Mouse (Mus musculus) embryonic facial prominence, embryonic 15.5 days (tissue): Measurements from ENCODE around the gene Magea2. TPM values are rescaled to one million over a fixed set of nuclear protein-coding genes. Genes with fewer than 3 reads are reported as not detected.
"Not testable (repeated sequence)": the region's sequence is repeated elsewhere in the genome, so short reads cannot be mapped to it uniquely, and the experiment has no call there.

ENCODE experiments used
- ATAC-seq: fragments of 200-750 bp; cut with Nextera tagmentation; 2 replicates; pipeline ENCODE4 v1.8.0; 2017; ENCODE audit warnings: low read depth, moderate TSS enrichment; ENCODE audit not compliant: insufficient number of reproducible peaks, low FRiP score, low TSS enrichment
- H3K27ac ChIP-seq: fragments of 300-500 bp; sonication (generic); replicated peaks from 2 replicates; pipeline ENCODE4 v1.5.1; 2015; ENCODE audit warnings: mild to moderate bottlenecking, inconsistent platforms
- H3K27me3 ChIP-seq: fragments of 300-500 bp; sonication (generic); 2 replicates; pipeline ENCODE4 v1.6.1; 2015; ENCODE audit warnings: inconsistent platforms
- H3K36me3 ChIP-seq: fragments of 300-500 bp; sonication (generic); 2 replicates; pipeline ENCODE4 v1.6.1; 2015; ENCODE audit warnings: mild to moderate bottlenecking, inconsistent platforms
- H3K4me1 ChIP-seq: fragments of 300-500 bp; sonication (generic); 2 replicates; pipeline ENCODE4 v1.6.1; 2015; ENCODE audit warnings: inconsistent platforms
- H3K4me2 ChIP-seq: fragments of 300-500 bp; sonication (generic); replicated peaks from 2 replicates; pipeline ENCODE4 v1.6.1; 2015; ENCODE audit warnings: mild to moderate bottlenecking, inconsistent platforms
- H3K4me3 ChIP-seq: fragments of 300-500 bp; sonication (generic); replicated peaks from 2 replicates; pipeline ENCODE4 v1.5.1; 2015; ENCODE audit warnings: mild to moderate bottlenecking, inconsistent platforms
- H3K9ac ChIP-seq: fragments of 300-500 bp; sonication (generic); 2 replicates; pipeline ENCODE4 v1.6.1; 2015; ENCODE audit warnings: inconsistent platforms
- H3K9me3 ChIP-seq: fragments of 300-500 bp; sonication (generic); replicated peaks from 2 replicates; pipeline ENCODE4 v1.6.1; 2016; ENCODE audit warnings: inconsistent platforms
- WGBS: fragments of 180-500 bp; shearing (Covaris S2); methylation state at CpG from one replicate; pipeline ENCODE4 v1.1.7; 2015; 5-methylcytosine and 5-hydroxymethylcytosine counted together
- polyA plus RNA-seq: library from polyadenylated mRNA; unstranded; fragments of >200 nt; fragmentation: Nextera tagmentation; extraction: Ambion mirVana; gene quantifications from 2 replicates; pipeline ENCODE4 v1.2.1, GENCODE M21; 2015

The Magea2 gene
- not detected in 2 replicates for polyA plus RNA-seq

DNA sequence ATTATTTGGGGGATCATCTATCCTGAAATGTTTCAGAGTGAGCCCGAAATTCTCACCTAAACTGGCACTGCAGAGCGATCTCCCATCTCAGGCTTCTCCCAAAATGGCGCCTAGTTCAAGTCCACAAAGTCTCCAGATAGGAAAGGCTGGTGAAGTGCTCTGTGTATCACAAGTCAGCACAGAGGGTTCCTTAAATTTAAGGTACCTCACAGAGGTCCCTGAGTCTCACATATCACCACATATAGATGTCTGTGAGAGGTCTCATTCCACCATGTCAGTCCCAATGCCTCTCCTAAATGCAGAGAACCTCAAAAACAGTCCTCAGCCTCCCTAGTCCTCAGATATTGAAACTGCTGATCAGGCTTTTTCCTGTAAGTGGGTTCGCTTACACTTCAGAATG lies at the start of gene Magea2:
Gene Magea2, minus strand, starts transcription at position 101 of the 400 bp plus-strand sequence.
- WGBS, result 65% methylated on average over 4 of the region's 4 CpGs

DNA sequence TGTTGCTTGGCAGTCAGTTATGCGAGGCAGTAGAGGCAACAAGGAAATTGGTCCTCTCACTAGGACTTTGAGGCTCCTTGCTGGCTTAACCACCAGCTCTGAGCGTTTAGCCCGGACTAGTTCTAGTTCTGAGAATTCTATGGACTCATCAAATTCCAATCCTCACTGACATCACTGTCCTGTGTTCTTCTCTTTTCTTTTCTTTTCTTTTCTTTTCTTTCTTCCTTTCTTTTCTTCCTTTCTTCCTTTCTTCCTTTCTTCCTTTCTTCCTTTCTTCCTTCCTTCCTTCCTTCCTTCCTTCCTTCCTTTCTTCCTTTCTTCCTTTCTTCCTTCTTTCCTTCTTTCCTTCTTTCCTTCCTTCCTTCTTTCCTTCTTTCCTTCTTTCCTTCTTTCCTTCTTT lies 34.8 kb upstream of the Magea2 start, which contains the start of gene Cldn34b2:
Gene Cldn34b2, minus strand, starts transcription at position 101 of the 400 bp plus-strand sequence.
- H3K36me3 ChIP-seq, ATAC-seq, H3K9ac ChIP-seq, H3K27me3 ChIP-seq, H3K27ac ChIP-seq, H3K4me3 ChIP-seq, H3K9me3 ChIP-seq, H3K4me1 ChIP-seq, H3K4me2 ChIP-seq: not testable (repeated sequence)
- 73% methylated on average over 3 of the region's 3 CpGs for WGBS

More for the DNA sequence above, at the start of gene Magea2:
- H3K4me1 ChIP-seq, H3K4me3 ChIP-seq, H3K27me3 ChIP-seq, H3K9ac ChIP-seq, H3K9me3 ChIP-seq, ATAC-seq, H3K4me2 ChIP-seq, H3K36me3 ChIP-seq, H3K27ac ChIP-seq: not testable (repeated sequence)

DNA sequence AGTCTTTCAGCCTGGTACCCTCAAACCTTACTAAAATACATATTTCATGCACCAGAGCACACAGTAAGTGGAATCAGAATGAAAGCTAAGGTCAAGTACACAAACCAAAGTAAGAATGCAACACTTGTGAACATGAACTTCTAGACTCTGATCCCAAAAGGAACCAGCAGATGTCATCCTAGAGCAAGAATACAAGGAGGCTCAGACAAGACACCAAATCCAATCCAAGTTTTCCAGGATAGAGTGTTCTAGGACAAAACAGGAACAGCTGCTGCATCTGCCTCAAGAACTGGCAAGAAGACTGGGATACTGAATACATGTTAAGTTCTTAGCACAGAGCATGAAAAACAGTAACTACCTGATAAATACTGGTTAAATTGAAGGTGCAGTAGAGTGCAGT lies 4.6 kb upstream of the Magea2 start:
- no peaks in the 10 kb centered on the region for H3K36me3 ChIP-seq
- no peak overlapping the region for H3K4me2 ChIP-seq
- H3K9me3 ChIP-seq, result no peaks in the 10 kb centered on the region
- ATAC-seq, result no peak
- H3K27ac ChIP-seq, result no peak overlapping the region
- H3K27me3 ChIP-seq, result no peaks in the 10 kb centered on the region
- no peaks in the 10 kb centered on the region for H3K4me1 ChIP-seq
- no peak overlapping the region for H3K9ac ChIP-seq
- H3K4me3 ChIP-seq, result no peak overlapping the region

DNA sequence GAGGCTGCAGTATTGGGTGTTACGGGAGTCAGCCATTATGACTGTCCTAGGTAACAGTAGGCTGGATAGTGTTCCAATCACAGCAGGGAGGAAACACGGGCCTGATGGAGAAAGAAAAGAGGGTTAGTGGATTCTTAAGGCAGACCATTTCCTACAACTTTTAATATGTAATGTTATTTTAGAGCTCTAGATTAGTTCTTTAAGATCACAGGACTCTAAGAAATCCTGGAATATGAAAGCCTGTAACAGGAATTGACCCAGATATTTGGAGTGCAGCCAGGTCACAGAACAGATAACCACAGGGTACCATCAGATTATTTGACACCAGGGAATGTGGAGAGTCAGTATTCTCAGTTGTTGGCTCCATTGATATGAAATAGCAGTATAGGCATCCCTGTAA lies 3.8 kb downstream of the Magea2 start, which contains the start of gene Magea1:
Gene Magea1, minus strand, starts transcription at position 101 of the 400 bp plus-strand sequence.
- H3K36me3 ChIP-seq, H3K27ac ChIP-seq, ATAC-seq, H3K4me1 ChIP-seq, H3K27me3 ChIP-seq, H3K9ac ChIP-seq, H3K4me3 ChIP-seq, H3K9me3 ChIP-seq, H3K4me2 ChIP-seq: not testable (repeated sequence)
- 89% methylated on average over 1 of the region's 2 CpGs for WGBS

DNA sequence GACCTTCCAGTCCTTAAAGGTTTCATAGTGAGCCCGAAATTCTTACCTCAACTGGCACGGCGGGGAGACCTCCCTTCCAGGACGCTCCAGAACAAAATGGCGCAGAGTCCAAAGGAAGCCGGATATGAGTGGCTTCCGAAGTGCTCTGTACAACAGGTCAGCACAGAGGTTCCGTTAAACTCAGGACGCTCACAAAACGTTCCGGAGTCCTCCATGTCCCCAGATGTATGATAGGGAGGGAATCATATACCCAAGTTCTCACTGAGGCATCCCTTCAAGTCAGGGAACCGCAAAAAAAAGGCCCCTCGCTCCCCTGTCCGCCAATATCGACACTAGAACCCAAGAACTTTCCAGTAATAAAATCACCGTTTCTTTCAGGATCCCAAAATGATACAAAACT lies 30.4 kb downstream of the Magea2 start, which contains the start of gene Magea5:
Gene Magea5, minus strand, starts transcription at position 101 of the 400 bp plus-strand sequence.
- 84% methylated on average over 16 of the region's 16 CpGs for WGBS
- not testable (repeated sequence) for H3K4me3 ChIP-seq, H3K9ac ChIP-seq, ATAC-seq, H3K9me3 ChIP-seq, H3K27me3 ChIP-seq, H3K4me1 ChIP-seq, H3K27ac ChIP-seq, H3K36me3 ChIP-seq, H3K4me2 ChIP-seq

DNA sequence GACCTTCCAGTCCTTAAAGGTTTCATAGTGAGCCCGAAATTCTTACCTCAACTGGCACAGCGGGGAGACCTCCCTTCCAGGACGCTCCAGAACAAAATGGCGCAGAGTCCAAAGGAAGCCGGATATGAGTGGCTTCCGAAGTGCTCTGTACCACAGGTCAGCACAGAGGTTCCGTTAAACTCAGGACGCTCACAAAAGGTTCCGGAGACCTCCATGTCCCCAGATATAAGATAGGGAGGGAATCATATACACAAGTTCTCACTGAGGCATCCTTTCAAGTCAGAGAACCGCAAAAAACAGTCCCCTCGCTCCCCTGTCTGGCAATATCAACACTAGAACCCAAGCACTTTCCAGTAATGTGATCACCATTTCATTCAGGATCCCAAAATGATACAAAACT lies 97.7 kb downstream of the Magea2 start, which contains the start of gene Magea8:
Gene Magea8, minus strand, starts transcription at position 101 of the 400 bp plus-strand sequence.
- H3K4me3 ChIP-seq, H3K4me2 ChIP-seq, H3K9ac ChIP-seq, H3K27ac ChIP-seq, H3K27me3 ChIP-seq, H3K36me3 ChIP-seq, ATAC-seq, H3K4me1 ChIP-seq, H3K9me3 ChIP-seq: not testable (repeated sequence)
- 82% methylated on average over 11 of the region's 11 CpGs for WGBS

Other genes starting within 250 kb of the Magea2 start
- not detected in 2 replicates for gene Cldn34b1, start 203.4 kb downstream of the Magea2 start, polyA plus RNA-seq
- gene Magea6, start 157.7 kb downstream of the Magea2 start, polyA plus RNA-seq, result not detected in 2 replicates
- gene Magea3, start 144.2 kb downstream of the Magea2 start, polyA plus RNA-seq, result not detected in 2 replicates
- gene Magea8, start 97.8 kb downstream of the Magea2 start, polyA plus RNA-seq, result not detected in 2 replicates
- not detected in 2 replicates for gene Magea5, start 30.5 kb downstream of the Magea2 start, polyA plus RNA-seq
- not detected in 2 replicates for gene Magea1, start 3.9 kb downstream of the Magea2 start, polyA plus RNA-seq
- gene Cldn34b2, start 34.7 kb upstream of the Magea2 start, polyA plus RNA-seq, result not detected in 2 replicates
- gene Sat1, start 122.8 kb upstream of the Magea2 start, polyA plus RNA-seq, result 163 and 169 TPM in 2 replicates
- gene Acot9, start 168.8 kb upstream of the Magea2 start, polyA plus RNA-seq, result 44.5 and 52.3 TPM in 2 replicates
- 249 and 258 TPM in 2 replicates for gene Prdx4, start 247.1 kb upstream of the Magea2 start, polyA plus RNA-seq